Mouse (Mus musculus): ENCODE measurements around the gene Casp1. TPM values are rescaled to one million over a fixed set of nuclear protein-coding genes. Genes with fewer than 3 reads are reported as not detected.

The Casp1 gene
- polyA plus RNA-seq, 1 experiment from 2014 or later = 0.69 TPM

GRCm38 (mm10) chr9:5332441-5332840, 34.1 kb downstream of the Casp1 start:
- H3K9me3 ChIP-seq = no peaks in the 10 kb centered on the region
- no peaks in the 10 kb centered on the region for H3K27me3 ChIP-seq (ENCODE audit: insufficient read depth, poor library complexity, severe bottlenecking)
- DNase-seq (ENCODE audit: low spot score) = no peak
- H3K27ac ChIP-seq = no peak overlapping the region
- H3K36me3 ChIP-seq = no peaks in the 10 kb centered on the region
- H3K4me3 ChIP-seq = no peak overlapping the region
- H3K4me1 ChIP-seq (replicated peaks) = no peaks in the 10 kb centered on the region

- Histone ChIP-seq H3K27me3 (ENCODE audit: insufficient read depth, poor library complexity, severe bottlenecking) (no peaks in the 10 kb centered on the region), H3K27ac (no peak overlapping the region), H3K9me3 (no peaks in the 10 kb centered on the region), H3K4me3 (no peak overlapping the region), H3K4me1 (replicated peaks) (no peaks in the 10 kb centered on the region), H3K36me3 (no peaks in the 10 kb centered on the region)
- no peak for DNase-seq (ENCODE audit: low spot score)
- WGBS = 94% methylated on average over 1 of the region's 1 CpGs
Observed at GRCm38 (mm10) chr9:5333422-5333821, 35.1 kb downstream of the Casp1 start.

- no peaks in the 10 kb centered on the region for H3K9me3 ChIP-seq
- DNase-seq (ENCODE audit: low spot score) = no peak
- H3K27ac ChIP-seq = no peak overlapping the region
- WGBS = 86% methylated on average over 1 of the region's 1 CpGs
- H3K4me3 ChIP-seq = no peak overlapping the region
- H3K36me3 ChIP-seq = no peaks in the 10 kb centered on the region
- no peaks in the 10 kb centered on the region for H3K27me3 ChIP-seq (ENCODE audit: insufficient read depth, poor library complexity, severe bottlenecking)
- H3K4me1 ChIP-seq (replicated peaks) = no peaks in the 10 kb centered on the region
Observed at GRCm38 (mm10) chr9:5343092-5343491, 44.8 kb downstream of the Casp1 start.

GRCm38 (mm10) chr9:5344090-5344489, 45.8 kb downstream of the Casp1 start:
- Histone ChIP-seq H3K9me3 (no peaks in the 10 kb centered on the region), H3K36me3 (no peaks in the 10 kb centered on the region), H3K4me3 (no peak overlapping the region), H3K4me1 (replicated peaks) (no peaks in the 10 kb centered on the region), H3K27ac (no peak overlapping the region), H3K27me3 (ENCODE audit: insufficient read depth, poor library complexity, severe bottlenecking) (no peaks in the 10 kb centered on the region)
- WGBS = 89% methylated on average over 4 of the region's 4 CpGs
- DNase-seq (ENCODE audit: low spot score) = no peak

- no peaks in the 10 kb centered on the region for H3K9me3 ChIP-seq
- no peak for DNase-seq (ENCODE audit: low spot score)
- no peak within 1 kb of the TSS for H3K4me3 ChIP-seq
- no peaks in the 10 kb centered on the region for H3K27me3 ChIP-seq (ENCODE audit: insufficient read depth, poor library complexity, severe bottlenecking)
- no peaks in the 10 kb centered on the region for H3K36me3 ChIP-seq
- WGBS = 81% methylated on average over 4 of the region's 4 CpGs
- H3K4me1 ChIP-seq (replicated peaks) = no peaks in the 10 kb centered on the region
- H3K27ac ChIP-seq = no peak within 1 kb of the TSS
Observed at GRCm38 (mm10) chr9:5345291-5345898, 47.1 kb downstream of the Casp1 start, which contains the start of gene Casp12. Casp12 (plus strand) TSS chr9:5345430.

GRCm38 (mm10) chr9:5347381-5347780, 49.1 kb downstream of the Casp1 start:
- Histone ChIP-seq H3K4me3 (no peak overlapping the region), H3K9me3 (no peaks in the 10 kb centered on the region), H3K27ac (no peak overlapping the region), H3K27me3 (ENCODE audit: insufficient read depth, poor library complexity, severe bottlenecking) (no peaks in the 10 kb centered on the region), H3K4me1 (replicated peaks) (no peaks in the 10 kb centered on the region), H3K36me3 (no peaks in the 10 kb centered on the region)
- 82% methylated on average over 4 of the region's 4 CpGs for WGBS
- DNase-seq (ENCODE audit: low spot score) = no peak

- H3K9me3 ChIP-seq = no peaks in the 10 kb centered on the region
- WGBS = 85% methylated on average over 2 of the region's 2 CpGs
- H3K27me3 ChIP-seq (ENCODE audit: insufficient read depth, poor library complexity, severe bottlenecking) = no peaks in the 10 kb centered on the region
- no peak for DNase-seq (ENCODE audit: low spot score)
- no peak overlapping the region for H3K27ac ChIP-seq
- H3K4me3 ChIP-seq = no peak overlapping the region
- H3K4me1 ChIP-seq (replicated peaks) = no peaks in the 10 kb centered on the region
- H3K36me3 ChIP-seq = no peaks in the 10 kb centered on the region
Observed at GRCm38 (mm10) chr9:5353673-5354072, 55.4 kb downstream of the Casp1 start.

GRCm38 (mm10) chr9:5356801-5357200, 58.5 kb downstream of the Casp1 start:
- Histone ChIP-seq H3K27me3 (ENCODE audit: insufficient read depth, poor library complexity, severe bottlenecking) (no peaks in the 10 kb centered on the region), H3K36me3 (no peaks in the 10 kb centered on the region)

More at GRCm38 (mm10) chr9:5356801-5357200, 58.5 kb downstream of the Casp1 start:
- Histone ChIP-seq H3K27ac (no peak overlapping the region), H3K4me1 (replicated peaks) (no peaks in the 10 kb centered on the region), H3K9me3 (no peaks in the 10 kb centered on the region), H3K4me3 (no peak overlapping the region)
- no peak for DNase-seq (ENCODE audit: low spot score)

Other genes starting within 250 kb of the Casp1 start
- gene Casp4, start 10.3 kb downstream of the Casp1 start, polyA plus RNA-seq (2016; fragmentation: Nextera tagmentation; extraction: Ambion mirVana) = 0.10 TPM in 1 of 2 replicates, not detected in the other
- 0.12 TPM in 1 of 2 replicates, not detected in the other for gene Casp12, start 46.9 kb downstream of the Casp1 start, polyA plus RNA-seq (2016; fragmentation: Nextera tagmentation; extraction: Ambion mirVana)

All from hindbrain, embryonic 10.5 days (tissue).